Mouse (Mus musculus): ENCODE data around the gene Kcnk1. TPM values are rescaled to one million over a fixed set of nuclear protein-coding genes. Genes with fewer than 3 reads are reported as not detected.

Kcnk1 gene
- total RNA-seq, 2 experiments from 2014 or later: not detected

- no peak for ATAC-seq (replicated peaks; ENCODE audit: low FRiP score, poor library complexity, severe bottlenecking)
These were observed 1.3 kb upstream of the Kcnk1 start for GRCm38 (mm10) chr8:125993636-125994035.

- no peak for ATAC-seq (replicated peaks; ENCODE audit: low FRiP score, poor library complexity, severe bottlenecking)
These were observed 1.3 kb downstream of the Kcnk1 start for GRCm38 (mm10) chr8:125996031-125996839.

- no peak for ATAC-seq (replicated peaks; ENCODE audit: low FRiP score, poor library complexity, severe bottlenecking)
These were observed 2.0 kb downstream of the Kcnk1 start for GRCm38 (mm10) chr8:125996980-125997379.

- no peak for ATAC-seq (replicated peaks; ENCODE audit: low FRiP score, poor library complexity, severe bottlenecking)
These were observed 2.6 kb downstream of the Kcnk1 start for GRCm38 (mm10) chr8:125997550-125997949.

- ATAC-seq (replicated peaks; ENCODE audit: low FRiP score, poor library complexity, severe bottlenecking): no peak
These were observed 4.9 kb downstream of the Kcnk1 start for GRCm38 (mm10) chr8:125999842-126000395.

- ATAC-seq (replicated peaks; ENCODE audit: low FRiP score, poor library complexity, severe bottlenecking): no peak
These were observed 8.6 kb downstream of the Kcnk1 start for GRCm38 (mm10) chr8:126003546-126003945.

- ATAC-seq (replicated peaks; ENCODE audit: low FRiP score, poor library complexity, severe bottlenecking): no peak
These were observed 10.0 kb downstream of the Kcnk1 start for GRCm38 (mm10) chr8:126004953-126005352.

- no peak for ATAC-seq (replicated peaks; ENCODE audit: low FRiP score, poor library complexity, severe bottlenecking)
These were observed 11.5 kb downstream of the Kcnk1 start for GRCm38 (mm10) chr8:126006310-126006990.

- ATAC-seq (replicated peaks; ENCODE audit: low FRiP score, poor library complexity, severe bottlenecking): no peak
These were observed 12.8 kb downstream of the Kcnk1 start for GRCm38 (mm10) chr8:126007538-126008330.

- no peak for ATAC-seq (replicated peaks; ENCODE audit: low FRiP score, poor library complexity, severe bottlenecking)
These were observed 14.0 kb downstream of the Kcnk1 start for GRCm38 (mm10) chr8:126008945-126009344.

- no peak for ATAC-seq (replicated peaks; ENCODE audit: low FRiP score, poor library complexity, severe bottlenecking)
These were observed 15.9 kb downstream of the Kcnk1 start for GRCm38 (mm10) chr8:126010900-126011299.

GRCm38 (mm10) chr8:126012334-126012733 lies 17.4 kb downstream of the Kcnk1 start:
- no peak for ATAC-seq (replicated peaks; ENCODE audit: low FRiP score, poor library complexity, severe bottlenecking)

GRCm38 (mm10) chr8:126013646-126014045 lies 18.7 kb downstream of the Kcnk1 start:
- ATAC-seq (replicated peaks; ENCODE audit: low FRiP score, poor library complexity, severe bottlenecking): no peak

GRCm38 (mm10) chr8:126021932-126022331 lies 27.0 kb downstream of the Kcnk1 start:
- no peak for ATAC-seq (replicated peaks; ENCODE audit: low FRiP score, poor library complexity, severe bottlenecking)

- no peak for ATAC-seq (replicated peaks; ENCODE audit: low FRiP score, poor library complexity, severe bottlenecking)
These were observed 28.8 kb downstream of the Kcnk1 start for GRCm38 (mm10) chr8:126023706-126024305.

- no peak for ATAC-seq (replicated peaks; ENCODE audit: low FRiP score, poor library complexity, severe bottlenecking)
These were observed 29.9 kb downstream of the Kcnk1 start for GRCm38 (mm10) chr8:126024891-126025290.

GRCm38 (mm10) chr8:126026121-126026520 lies 31.2 kb downstream of the Kcnk1 start:
- ATAC-seq (replicated peaks; ENCODE audit: low FRiP score, poor library complexity, severe bottlenecking): no peak

GRCm38 (mm10) chr8:126026584-126026983 lies 31.6 kb downstream of the Kcnk1 start:
- no peak for ATAC-seq (replicated peaks; ENCODE audit: low FRiP score, poor library complexity, severe bottlenecking)

GRCm38 (mm10) chr8:126027486-126027885 lies 32.5 kb downstream of the Kcnk1 start:
- ATAC-seq (replicated peaks; ENCODE audit: low FRiP score, poor library complexity, severe bottlenecking): no peak

- ATAC-seq (replicated peaks; ENCODE audit: low FRiP score, poor library complexity, severe bottlenecking): no peak
These were observed 34.0 kb downstream of the Kcnk1 start for GRCm38 (mm10) chr8:126028941-126029340.

Measured in erythroblast, adult 5-6 weeks (primary cell).